Mouse (Mus musculus) midbrain, embryonic 10.5 days (tissue): ENCODE data around the gene Sema4d. TPM values are rescaled to one million over a fixed set of nuclear protein-coding genes. Genes with fewer than 3 reads are reported as not detected.
A peak's percentile ranks its signal among the peaks of the same experiment; 100 is the strongest.

ENCODE experiments used
- DNase-seq: peaks from one replicate; pipeline ENCODE4 v3.0.0-alpha.2; 2017; ENCODE audit warnings: low spot score
- H3K27ac ChIP-seq: fragments of 300-500 bp; sonication (generic); replicated peaks from 2 replicates; pipeline ENCODE4 v1.5.1; 2016; ENCODE audit warnings: mild to moderate bottlenecking
- H3K27me3 ChIP-seq: fragments of 300-500 bp; sonication (generic); 2 replicates; pipeline ENCODE4 v1.6.1; 2016; ENCODE audit warnings: low read depth, mild to moderate bottlenecking; ENCODE audit not compliant: poor library complexity, severe bottlenecking
- H3K36me3 ChIP-seq: fragments of 300-500 bp; sonication (generic); 2 replicates; pipeline ENCODE4 v1.6.1; 2016; ENCODE audit warnings: mild to moderate bottlenecking, moderate library complexity
- H3K4me1 ChIP-seq: fragments of 300-500 bp; sonication (generic); 2 replicates; pipeline ENCODE4 v1.6.1; 2016
- H3K4me3 ChIP-seq: fragments of 300-500 bp; sonication (generic); 2 replicates; pipeline ENCODE4 v1.5.1; 2016; ENCODE audit warnings: mild to moderate bottlenecking, moderate library complexity
- H3K9me3 ChIP-seq: fragments of 300-500 bp; sonication (generic); replicated peaks from 2 replicates; pipeline ENCODE4 v1.6.1; 2016; ENCODE audit warnings: mild to moderate bottlenecking
- WGBS: fragments of 180-500 bp; shearing (Covaris S2); methylation state at CpG from one replicate; pipeline ENCODE4 v1.1.7; 2016; 5-methylcytosine and 5-hydroxymethylcytosine counted together
- polyA plus RNA-seq: library from polyadenylated mRNA; unstranded; fragments of >200 nt; fragmentation: Nextera tagmentation; extraction: Ambion mirVana; gene quantifications from 2 replicates; pipeline ENCODE4 v1.2.1, GENCODE M21; 2016

Sema4d gene
- polyA plus RNA-seq, 1 experiment from 2014 or later: 5.6 TPM

DNA sequence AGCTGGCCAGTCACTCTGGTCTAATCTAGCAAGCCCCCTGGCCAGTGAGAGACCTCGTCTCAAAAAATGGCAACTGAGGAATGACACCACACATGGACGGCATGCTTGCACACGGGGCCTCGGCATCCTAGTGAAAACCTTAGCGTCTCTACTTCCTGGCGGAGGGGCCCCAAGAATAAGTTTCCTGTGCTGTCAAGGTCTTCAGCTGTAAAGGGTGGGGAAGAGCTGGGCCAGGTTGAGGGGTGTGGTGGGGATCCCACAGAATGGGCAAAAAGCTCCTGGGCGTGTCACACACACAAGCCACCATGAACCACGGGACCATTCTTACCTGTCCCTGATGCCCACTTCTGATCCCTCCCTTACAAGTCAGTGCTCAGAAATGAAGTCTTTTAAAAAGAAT is 9.1 kb downstream of the Sema4d start:
- 95% methylated on average over 8 of the region's 8 CpGs for WGBS
- Histone ChIP-seq H3K4me1 (peaks cover 9% of the 10 kb centered on the region), H3K9me3 (no peaks in the 10 kb centered on the region), H3K36me3 (no peaks in the 10 kb centered on the region), H3K4me3 (no peak overlapping the region), H3K27me3 (no peaks in the 10 kb centered on the region), H3K27ac (no peak overlapping the region)
- no peak for DNase-seq

DNA sequence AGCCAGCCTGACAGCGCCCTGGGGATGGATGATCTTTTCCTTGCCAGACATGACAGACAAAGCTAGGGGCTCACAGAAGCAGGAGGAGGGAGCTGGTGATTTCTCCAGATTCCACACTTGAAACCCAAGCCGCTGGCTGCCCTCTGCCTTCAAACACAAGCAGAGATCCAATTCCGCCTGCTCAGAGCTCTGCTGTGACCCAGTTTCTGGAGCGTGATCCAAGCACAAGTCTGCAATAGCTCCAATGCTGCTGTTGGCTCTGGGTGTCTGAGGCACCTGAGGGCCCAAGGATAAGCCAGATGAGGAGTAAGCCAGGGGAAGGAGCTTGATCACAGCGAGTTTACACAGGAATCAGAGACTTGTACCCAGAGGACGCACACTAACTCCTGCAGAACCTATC is 9.7 kb downstream of the Sema4d start:
- Histone ChIP-seq H3K9me3 (no peaks in the 10 kb centered on the region), H3K4me1 (peaks cover 12% of the 10 kb centered on the region), H3K4me3 (no peak overlapping the region), H3K27ac (no peak overlapping the region), H3K27me3 (no peaks in the 10 kb centered on the region), H3K36me3 (no peaks in the 10 kb centered on the region)
- WGBS: 71% methylated on average over 6 of the region's 6 CpGs
- no peak for DNase-seq

DNA sequence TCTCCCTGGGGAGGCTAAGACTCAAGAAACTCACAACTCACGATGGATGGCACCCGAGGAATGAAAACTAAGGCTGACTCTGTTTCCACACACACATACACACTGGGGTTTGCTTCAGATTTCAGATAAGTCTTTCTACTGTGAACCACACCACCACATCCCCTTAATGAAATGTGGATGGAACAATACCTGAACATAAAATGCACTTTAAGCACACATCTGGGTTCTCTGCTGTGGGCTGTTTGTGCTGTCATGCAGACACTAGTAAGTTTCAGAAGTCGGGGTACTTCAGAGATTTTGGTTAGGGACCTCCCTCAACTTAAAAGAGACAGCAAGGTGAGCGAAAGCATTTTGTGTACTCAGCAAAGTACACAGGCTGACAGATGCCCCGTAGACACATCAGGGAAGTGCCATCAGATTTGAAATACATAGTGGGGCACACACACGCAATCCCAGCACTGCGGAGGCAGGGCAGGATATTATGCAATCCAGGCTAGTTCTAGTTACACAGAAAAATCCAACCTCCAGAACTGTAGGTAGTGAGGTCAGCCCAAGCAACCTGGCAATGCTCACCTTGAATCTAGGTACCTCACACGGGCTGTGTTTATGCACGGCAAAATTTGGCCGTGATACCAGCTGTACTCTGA is 12.9 kb downstream of the Sema4d start:
- Histone ChIP-seq H3K9me3 (no peaks in the 10 kb centered on the region), H3K36me3 (no peaks in the 10 kb centered on the region), H3K4me1 (peaks cover 29% of the 10 kb centered on the region), H3K27ac (no peak overlapping the region), H3K27me3 (no peaks in the 10 kb centered on the region), H3K4me3 (no peak overlapping the region)
- DNase-seq: no peak
- WGBS: 92% methylated on average over 10 of the region's 10 CpGs

DNA sequence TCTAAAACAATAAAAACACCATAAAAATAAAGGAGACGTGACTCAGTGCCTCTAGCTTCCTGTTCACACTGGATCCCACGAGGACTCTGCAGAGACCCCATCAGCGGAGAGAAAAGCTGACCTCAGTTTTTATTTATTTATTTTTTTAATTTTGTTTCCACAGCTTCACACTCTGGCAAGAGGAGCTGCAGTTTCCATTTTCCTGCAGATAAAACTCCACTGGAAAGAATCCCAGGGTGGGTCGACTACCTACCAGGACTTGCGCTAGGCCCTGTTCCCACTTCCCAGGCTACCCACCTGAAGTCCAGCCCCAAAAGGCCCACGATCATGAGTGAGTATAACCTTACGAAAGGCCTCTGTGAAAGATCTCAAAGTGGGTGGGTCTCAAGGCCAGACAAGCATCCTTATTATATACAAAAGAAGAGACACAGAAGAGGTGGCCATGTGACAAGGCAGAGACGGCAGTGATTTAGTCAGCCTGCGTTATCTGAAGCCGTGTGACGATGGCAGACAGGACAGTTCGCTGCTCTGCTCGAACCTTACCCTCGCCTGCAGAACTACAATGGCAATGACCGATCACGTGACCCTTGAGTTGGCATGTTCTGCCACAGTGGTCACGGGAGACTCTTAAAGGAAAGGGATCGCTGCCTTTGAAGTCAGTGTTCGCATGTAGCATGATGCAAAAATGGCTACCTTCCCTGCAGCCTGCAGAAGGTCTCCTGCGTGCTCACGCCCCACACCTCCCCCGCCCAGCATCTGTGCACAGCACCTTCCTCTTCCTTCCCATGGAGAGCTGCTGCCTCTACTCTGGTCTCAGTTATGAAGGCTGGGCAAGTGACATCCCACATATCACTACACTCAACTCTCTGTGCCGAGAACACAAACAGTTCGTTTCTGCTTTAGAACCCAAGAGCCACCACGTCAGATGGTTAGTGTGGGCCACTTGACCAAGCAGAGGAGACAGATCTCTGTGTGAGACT is 14.3 kb downstream of the Sema4d start:
- Histone ChIP-seq H3K9me3 (no peaks in the 10 kb centered on the region), H3K4me1 (peaks cover 29% of the 10 kb centered on the region), H3K36me3 (no peaks in the 10 kb centered on the region), H3K27me3 (no peaks in the 10 kb centered on the region), H3K27ac (no peak overlapping the region), H3K4me3 (no peak overlapping the region)
- WGBS: 84% methylated on average over 25 of the region's 25 CpGs
- DNase-seq: no peak

DNA sequence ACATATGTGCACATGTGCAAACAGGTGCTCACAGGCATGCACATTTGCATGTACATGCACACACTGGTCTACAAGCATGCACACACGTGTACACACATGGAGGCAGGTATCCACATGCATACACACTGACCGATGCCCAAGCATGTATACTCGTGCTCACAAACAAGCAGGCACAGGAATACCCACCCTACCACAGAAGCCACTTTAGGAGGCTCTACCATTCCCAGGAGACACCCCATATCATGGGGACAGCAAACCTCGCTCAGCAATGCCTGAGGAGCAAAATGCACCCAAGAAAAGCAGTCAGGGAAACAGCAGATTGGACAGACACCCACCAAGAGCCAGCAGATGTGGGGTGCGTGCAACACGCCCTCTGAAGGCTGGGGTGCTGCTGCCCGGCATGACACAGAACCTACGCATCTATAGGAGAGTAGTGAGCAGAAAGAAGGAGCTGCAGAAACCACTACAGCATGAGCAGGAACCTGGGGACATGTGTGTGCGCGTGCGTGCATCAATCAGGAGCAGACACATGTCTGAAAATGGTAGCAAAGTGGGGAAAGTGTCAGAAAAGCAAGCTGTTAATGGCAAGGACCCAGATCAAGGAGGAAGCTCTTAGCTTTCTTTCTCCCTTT is 15.1 kb downstream of the Sema4d start:
- no peak for DNase-seq
- Histone ChIP-seq H3K27me3 (no peaks in the 10 kb centered on the region), H3K27ac (no peak overlapping the region), H3K9me3 (no peaks in the 10 kb centered on the region), H3K36me3 (no peaks in the 10 kb centered on the region), H3K4me3 (no peak overlapping the region), H3K4me1 (peaks cover 26% of the 10 kb centered on the region)
- WGBS: 92% methylated on average over 11 of the region's 11 CpGs

DNA sequence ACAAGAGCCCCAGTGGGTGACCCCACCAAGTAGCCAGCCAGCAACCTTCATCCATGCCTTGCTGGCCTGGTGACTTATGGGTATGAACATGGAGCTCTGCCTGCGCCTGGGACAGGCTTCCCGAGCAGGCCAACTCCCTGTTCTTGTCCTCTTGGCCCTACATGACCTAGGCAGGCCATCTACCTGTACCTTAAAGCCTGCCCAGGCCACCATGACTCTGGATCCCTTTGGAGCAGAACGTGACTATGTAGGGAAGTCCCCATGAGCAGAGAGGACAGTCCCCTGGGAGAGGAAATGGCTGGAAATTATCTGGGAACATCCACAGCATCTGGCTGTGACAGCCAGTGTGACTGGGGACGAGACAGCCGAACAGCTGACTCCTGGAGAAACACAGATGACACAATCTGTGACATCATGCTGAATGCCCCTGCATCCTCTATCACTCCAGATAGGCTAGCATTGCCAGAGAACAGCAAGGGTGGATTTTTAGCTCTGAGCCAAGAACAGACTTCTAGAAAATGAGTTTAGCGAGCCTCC is 15.7 kb downstream of the Sema4d start:
- 0 out of 2 replicates have a peak overlapping the region, but pooled peaks have one; percentile 4 for H3K27ac ChIP-seq
- WGBS: 53% methylated on average over 6 of the region's 6 CpGs

DNA sequence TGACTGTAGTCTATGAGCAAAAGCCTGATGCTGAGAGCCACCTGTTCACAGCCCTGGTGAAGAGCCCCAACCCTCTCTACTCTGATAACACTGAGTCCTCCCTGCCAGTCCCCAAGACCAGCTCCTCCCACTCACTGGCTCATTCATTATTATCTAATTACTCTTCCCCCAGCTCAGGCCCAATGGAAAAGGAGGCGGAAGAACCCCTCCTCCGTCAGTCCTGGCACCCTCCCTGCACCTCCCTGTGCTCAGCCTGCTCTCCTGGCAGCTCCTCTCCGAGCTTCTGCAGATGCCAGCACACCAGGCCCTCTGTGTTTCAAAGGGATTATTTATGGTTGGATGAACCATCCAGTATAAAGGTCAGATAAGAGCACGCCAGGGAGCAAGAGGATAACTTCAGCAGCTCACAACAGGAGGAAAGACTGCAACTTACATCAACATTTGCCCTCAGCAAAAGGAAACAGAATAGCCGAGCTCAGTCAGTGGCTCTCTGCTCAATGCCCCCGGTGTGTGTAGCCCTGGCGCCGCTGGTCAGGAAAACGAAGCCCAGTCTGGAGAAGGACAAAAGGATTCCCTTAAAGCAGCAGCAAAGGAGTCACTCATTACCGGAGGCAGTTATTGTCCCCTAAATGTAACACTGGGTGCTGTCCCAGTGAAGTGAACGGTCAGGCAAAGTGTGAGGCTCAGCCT is 16.4 kb downstream of the Sema4d start:
- no peaks in the 10 kb centered on the region for H3K9me3 ChIP-seq
- H3K27ac ChIP-seq: peak overlapping the region; percentile 4; the same call in 1 of the 2 replicates
- peaks cover 26% of the 10 kb centered on the region for H3K4me1 ChIP-seq
- no peak for DNase-seq
- 11% methylated on average over 11 of the region's 11 CpGs for WGBS
- H3K4me3 ChIP-seq: no peak overlapping the region
- no peaks in the 10 kb centered on the region for H3K27me3 ChIP-seq
- H3K36me3 ChIP-seq: no peaks in the 10 kb centered on the region

More for the DNA sequence above, 15.7 kb downstream of the Sema4d start:
- no peaks in the 10 kb centered on the region for H3K36me3 ChIP-seq
- no peak overlapping the region for H3K4me3 ChIP-seq
- no peaks in the 10 kb centered on the region for H3K9me3 ChIP-seq
- DNase-seq: no peak
- peaks cover 26% of the 10 kb centered on the region for H3K4me1 ChIP-seq
- no peaks in the 10 kb centered on the region for H3K27me3 ChIP-seq

DNA sequence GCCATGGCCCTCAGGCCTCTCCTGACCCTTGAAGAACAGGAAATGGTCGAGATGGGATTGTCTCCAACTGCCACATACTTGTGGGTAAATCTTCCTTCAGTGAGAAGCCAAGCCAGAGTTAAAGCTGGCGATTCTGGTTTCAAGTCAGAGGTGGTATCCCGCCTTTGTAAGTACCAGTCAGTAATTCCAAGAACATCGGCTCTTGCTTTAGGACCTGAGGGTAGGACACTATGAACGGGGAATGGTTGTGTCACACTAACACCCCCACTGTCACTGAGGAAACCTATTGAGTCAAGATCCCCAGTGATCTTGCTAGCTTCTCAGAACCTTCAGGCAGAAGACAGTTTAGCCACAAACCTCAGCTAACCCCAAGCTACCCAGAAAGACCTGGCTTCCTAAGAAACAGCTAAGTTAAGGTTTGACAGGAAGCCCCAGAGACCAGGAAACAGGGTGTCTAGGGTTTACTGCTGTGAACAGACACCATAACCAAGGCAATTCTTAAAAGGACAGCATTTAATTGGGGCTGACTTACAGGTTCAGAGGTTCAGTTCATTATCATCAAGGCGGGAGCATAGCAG is 17.3 kb downstream of the Sema4d start:
- H3K4me3 ChIP-seq: no peak overlapping the region
- 89% methylated on average over 6 of the region's 6 CpGs for WGBS
- H3K36me3 ChIP-seq: no peaks in the 10 kb centered on the region
- no peaks in the 10 kb centered on the region for H3K27me3 ChIP-seq
- H3K4me1 ChIP-seq: peaks cover 26% of the 10 kb centered on the region
- no peak overlapping the region for H3K27ac ChIP-seq
- no peaks in the 10 kb centered on the region for H3K9me3 ChIP-seq
- DNase-seq: no peak

DNA sequence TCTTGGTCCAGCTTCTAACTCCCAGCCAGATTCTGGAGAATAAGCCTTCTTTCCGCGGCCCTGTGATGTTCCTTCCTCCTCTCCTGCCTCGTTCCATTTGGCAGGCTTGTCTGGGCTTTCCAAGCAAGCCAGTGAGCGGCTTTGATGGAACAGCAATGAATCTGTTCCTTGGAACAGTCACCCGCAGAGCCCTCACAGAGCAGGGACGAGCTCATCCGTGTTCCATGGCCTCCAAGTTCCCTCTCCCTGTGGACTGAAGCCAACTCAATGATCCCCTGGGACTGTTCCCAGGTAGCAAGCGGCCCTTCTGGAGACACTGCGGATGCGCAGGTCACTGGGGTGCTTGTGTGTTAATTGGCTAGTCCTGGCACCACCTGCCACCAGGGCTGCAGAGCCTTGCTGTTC is 21.7 kb downstream of the Sema4d start:
- H3K4me1 ChIP-seq: peaks cover 8% of the 10 kb centered on the region
- H3K27ac ChIP-seq: no peak overlapping the region
- 82% methylated on average over 10 of the region's 10 CpGs for WGBS
- no peak overlapping the region for H3K4me3 ChIP-seq
- H3K9me3 ChIP-seq: no peaks in the 10 kb centered on the region
- no peak for DNase-seq
- no peaks in the 10 kb centered on the region for H3K36me3 ChIP-seq
- H3K27me3 ChIP-seq: no peaks in the 10 kb centered on the region

DNA sequence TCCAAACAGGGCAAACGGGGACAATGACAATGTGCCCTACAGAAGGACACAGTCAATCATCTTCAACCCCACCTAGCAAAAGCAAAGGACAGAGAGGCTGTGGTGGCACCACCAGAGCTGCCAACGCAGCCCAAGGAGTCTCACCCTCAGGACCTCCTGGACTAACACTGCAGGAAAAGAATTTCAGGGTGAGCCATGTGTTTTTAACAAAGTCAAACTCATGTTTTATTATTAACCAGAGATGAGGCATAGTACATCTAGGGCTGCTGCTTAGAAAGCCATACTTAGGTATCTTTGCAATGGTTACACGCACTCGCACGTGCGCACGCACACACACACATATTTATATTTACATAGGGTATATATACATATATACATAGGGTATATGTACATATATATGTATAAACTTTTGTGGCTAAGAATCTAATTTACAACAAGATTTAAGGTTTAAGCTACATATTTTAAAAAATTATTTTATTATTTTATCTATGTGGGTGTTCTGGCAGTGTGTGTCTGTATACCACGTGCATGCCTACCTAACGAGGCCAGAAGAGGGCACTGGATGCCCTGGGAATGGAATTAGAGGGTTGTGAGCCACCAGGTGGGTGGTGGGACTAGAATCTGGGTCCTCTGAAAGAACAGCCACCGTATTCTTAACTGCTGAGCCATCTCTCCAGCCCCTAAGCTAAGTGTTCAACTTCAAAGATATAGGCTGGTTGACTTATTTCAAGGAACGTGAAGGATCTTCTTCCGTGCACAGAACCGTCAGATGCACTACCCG is 22.7 kb downstream of the Sema4d start:
- WGBS: 94% methylated on average over 14 of the region's 14 CpGs
- no peak for DNase-seq
- Histone ChIP-seq H3K9me3 (no peaks in the 10 kb centered on the region), H3K36me3 (no peaks in the 10 kb centered on the region), H3K4me1 (no peaks in the 10 kb centered on the region), H3K27me3 (no peaks in the 10 kb centered on the region), H3K27ac (no peak overlapping the region), H3K4me3 (no peak overlapping the region)

DNA sequence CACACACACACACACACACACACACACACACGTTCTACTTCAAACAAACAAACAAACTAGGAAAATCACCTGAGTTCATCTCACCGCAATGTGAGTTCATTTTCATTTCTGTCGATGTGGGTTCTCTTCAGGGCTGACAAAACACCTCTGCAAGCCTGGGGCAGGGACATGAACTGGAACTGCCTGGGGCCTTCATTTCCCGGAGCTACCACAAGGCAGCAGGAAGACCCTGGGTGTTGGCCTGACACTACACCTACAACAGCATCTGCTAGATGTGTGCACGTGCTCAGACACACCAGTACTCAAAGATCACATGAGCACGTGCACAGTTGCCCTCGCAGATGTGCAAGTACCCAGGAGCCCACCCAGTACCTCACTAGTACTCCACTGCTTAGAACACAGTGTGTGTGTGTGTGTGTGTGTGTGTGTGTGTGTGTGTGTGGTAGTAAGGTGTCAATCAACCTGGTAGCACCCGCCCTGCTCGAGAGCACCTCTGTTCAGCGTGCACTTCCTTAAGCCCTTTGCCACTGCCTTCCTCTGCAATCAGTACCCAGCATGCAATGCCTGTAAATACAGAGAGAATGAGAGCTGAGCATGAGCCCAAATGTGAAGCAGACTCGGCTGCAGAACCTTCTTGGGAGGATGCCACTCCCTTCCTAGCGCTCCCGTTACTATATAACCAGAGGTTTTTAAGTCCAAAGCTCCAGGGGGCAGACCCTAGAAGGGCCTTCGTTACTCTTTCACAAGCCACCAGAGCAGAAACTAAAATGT is 25.4 kb downstream of the Sema4d start:
- Histone ChIP-seq H3K4me1 (peaks cover 2% of the 10 kb centered on the region; the same call in 1 of the 2 replicates), H3K9me3 (no peaks in the 10 kb centered on the region), H3K27ac (no peak overlapping the region), H3K27me3 (no peaks in the 10 kb centered on the region), H3K36me3 (no peaks in the 10 kb centered on the region), H3K4me3 (no peak overlapping the region)
- DNase-seq: no peak
- 86% methylated on average over 14 of the region's 14 CpGs for WGBS
